ENCODE assay signal across 9 mouse cellular contexts in the genomic region with DNA sequence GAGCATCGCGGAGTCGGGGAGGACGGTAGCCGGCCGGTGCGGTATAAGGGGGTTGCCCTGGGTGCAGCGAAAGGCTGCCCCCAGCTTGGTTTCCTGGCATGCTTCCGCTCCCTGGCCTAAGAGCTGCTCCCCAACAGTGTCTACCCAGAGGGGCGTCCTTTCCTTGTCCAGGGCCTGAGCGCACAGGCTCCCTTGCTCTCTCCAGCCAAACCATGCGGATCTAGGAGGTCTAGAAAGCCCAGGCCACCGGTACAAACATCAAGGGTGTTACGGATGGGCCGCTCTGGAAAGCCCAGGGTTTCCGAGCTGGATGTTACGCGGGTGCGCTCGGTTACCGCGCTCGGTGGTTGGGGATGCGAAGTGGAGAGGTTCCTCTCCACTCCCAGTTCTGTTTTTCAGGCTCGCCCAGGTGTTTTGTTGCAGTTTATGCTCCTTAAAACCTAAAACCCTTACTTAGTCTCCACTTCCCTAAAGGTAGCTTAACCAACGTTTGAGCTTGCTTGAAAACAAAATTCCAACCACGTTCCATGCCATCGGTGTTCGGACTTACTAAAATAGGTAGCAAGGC. TPM values are rescaled to one million over a fixed set of nuclear protein-coding genes. Genes with fewer than 3 reads are reported as not detected.
A peak's percentile ranks its signal among the peaks of the same experiment; 100 is the strongest.
DNase-seq lines count a peak whose midpoint lies in the region; ATAC-seq and TF ChIP-seq lines count a peak whose summit lies in the region.
"Had no signal": no experiment of that assay in that cellular context is flagged by ENCODE, and none has a peak within 500 bp of the region (broad histone marks: within the 10 kb centered on the region; RNA-seq: fewer than 3 reads in every experiment).

No protein-coding gene starts in this region.

- H3K9me3 ChIP-seq in intestine, postnatal 0 days (ENCODE audit: control insufficient read depth) = no peaks in the 10 kb centered on the region
- H3K9me3 ChIP-seq in stomach, embryonic 15.5 days = no peaks in the 10 kb centered on the region

- no peak overlapping the region for H3K4me2 ChIP-seq in intestine, postnatal 0 days (replicated peaks; ENCODE audit: low read depth)
- peak overlapping the region; percentile 83; the same call in 1 of the 2 replicates for H3K4me2 ChIP-seq in stomach, embryonic 15.5 days

- no peak for TF ChIP-seq CTCF in gastrocnemius, adult 2 months (IDR thresholded peaks at IDR 0.05)
- no peak for TF ChIP-seq CTCF in intestine, postnatal 0 days (IDR thresholded peaks at IDR 0.05; ENCODE audit: low read depth)

- no peak for ATAC-seq in intestine, postnatal 0 days
- ATAC-seq in stomach, embryonic 15.5 days (ENCODE audit: insufficient read depth, low FRiP score, low read depth) = no peak

- no peak overlapping the region for H3K9ac ChIP-seq in intestine, postnatal 0 days (ENCODE audit: low read depth, low read length)
- no peak overlapping the region for H3K9ac ChIP-seq in stomach, embryonic 15.5 days

- WGBS in intestine, postnatal 0 days = 2% methylated on average over 29 of the region's 29 CpGs
- WGBS in stomach, embryonic 15.5 days = 2% methylated on average over 29 of the region's 29 CpGs

- intact Hi-C loops in gastrocnemius, adult 2 months (cut with DNase I) = no loop called here
- intact Hi-C loops in gastrocnemius, postnatal 14 days (cut with DNase I; ENCODE audit: low total_unique reads) = no loop called here
- intact Hi-C loops in gastrocnemius, postnatal 36 days (cut with DNase I) = no loop called here

- H3K36me3 ChIP-seq in intestine, postnatal 0 days (ENCODE audit: control insufficient read depth, insufficient read depth) = no peaks in the 10 kb centered on the region
- no peaks in the 10 kb centered on the region for H3K36me3 ChIP-seq in stomach, embryonic 15.5 days

- H3K4me3 ChIP-seq in gastrocnemius, adult 2 months = peak overlapping the region; percentile 72
- H3K4me3 ChIP-seq in intestine, postnatal 0 days (ENCODE audit: low read depth, low read length) = peak overlapping the region; percentile 34; the same call in 1 of the 2 replicates
- H3K4me3 ChIP-seq in stomach, embryonic 15.5 days (replicated peaks) = 0 out of 2 replicates have a peak overlapping the region, but pooled peaks have one; percentile 38

- 0 out of 2 replicates have a peak, but pooled peaks cover 3% of the 10 kb centered on the region for H3K4me1 ChIP-seq in intestine, postnatal 0 days (replicated peaks; ENCODE audit: control insufficient read depth, insufficient read depth, low read length)
- H3K4me1 ChIP-seq in stomach, embryonic 15.5 days = peaks cover 13% of the 10 kb centered on the region

- DNase-seq in gastrocnemius, adult 2 months = peak; percentile 14
- DNase-seq in gastrocnemius, postnatal 10 days = no peak
- DNase-seq in right cerebral cortex, adult 18-20 months = peak; percentile 5
- DNase-seq in right cerebral cortex, postnatal 36 days (ENCODE audit: low spot score in 2 of 2) = no peak
- no peak for DNase-seq in gastrocnemius, postnatal 14 days
- DNase-seq in gastrocnemius, postnatal 36 days = no peak

- H3K27ac ChIP-seq in gastrocnemius, adult 2 months = no peak overlapping the region
- no peak overlapping the region for H3K27ac ChIP-seq in intestine, postnatal 0 days (ENCODE audit: low read depth, low read length)
- H3K27ac ChIP-seq in stomach, embryonic 15.5 days = no peak overlapping the region

- peaks cover 84% of the 10 kb centered on the region for H3K27me3 ChIP-seq in intestine, postnatal 0 days (replicated peaks; ENCODE audit: control insufficient read depth, insufficient read depth, low read length)
- H3K27me3 ChIP-seq in stomach, embryonic 15.5 days (replicated peaks) = peaks cover 93% of the 10 kb centered on the region

RNA-seq across cellular contexts. Expression of a gene that starts 1.5 kb away (rescaled TPM):
- not detected for total RNA-seq in gastrocnemius, adult 2 months (2021)
- total RNA-seq in gastrocnemius, postnatal 10 days (2021) = under 1 TPM; 0.28 to 0.38 TPM
- not detected in 2 replicates for polyA plus RNA-seq in intestine, postnatal 0 days (2015; fragmentation: Nextera tagmentation; extraction: Ambion mirVana)
- polyA plus RNA-seq in stomach, embryonic 15.5 days (2015; fragmentation: Nextera tagmentation; extraction: Ambion mirVana) = 0.12 and 0.13 TPM in 2 replicates
- total RNA-seq in gastrocnemius, postnatal 14 days (2021) = not detected
- total RNA-seq in gastrocnemius, postnatal 36 days (2021) = not detected
- total RNA-seq: neutrophil, adult 5-6 weeks had no signal

RNA-seq across cellular contexts. Expression of a gene that starts 45.8 kb away (rescaled TPM):
- not detected for total RNA-seq in gastrocnemius, adult 2 months (2021)
- not detected for total RNA-seq in gastrocnemius, postnatal 10 days (2021)
- polyA plus RNA-seq in intestine, postnatal 0 days (2015; fragmentation: Nextera tagmentation; extraction: Ambion mirVana) = not detected in 2 replicates
- not detected in 2 replicates for polyA plus RNA-seq in stomach, embryonic 15.5 days (2015; fragmentation: Nextera tagmentation; extraction: Ambion mirVana)
- not detected for total RNA-seq in gastrocnemius, postnatal 14 days (2021)
- not detected for total RNA-seq in gastrocnemius, postnatal 36 days (2021)
- total RNA-seq: neutrophil, adult 5-6 weeks had no signal

Comparison
In these comparisons a context has a peak if more than half of its experiments do, and no peak if none do; other contexts are left out.
1. DNase-seq: peak in gastrocnemius, adult 2 months (single experiment) and right cerebral cortex, adult 18-20 months (single experiment); none in gastrocnemius, postnatal 10 days (single experiment), right cerebral cortex, postnatal 36 days (0 of 2), gastrocnemius, postnatal 14 days (single experiment) and gastrocnemius, postnatal 36 days (0 of 2).
2. Peak in every context shown above with its lines, with median percentiles within 50 percentile points of each other: H3K4me3 ChIP-seq.